Mouse (Mus musculus): ENCODE data around the gene Gpr155.
A peak's percentile ranks its signal among the peaks of the same experiment; 100 is the strongest.

Gene Gpr155

DNA sequence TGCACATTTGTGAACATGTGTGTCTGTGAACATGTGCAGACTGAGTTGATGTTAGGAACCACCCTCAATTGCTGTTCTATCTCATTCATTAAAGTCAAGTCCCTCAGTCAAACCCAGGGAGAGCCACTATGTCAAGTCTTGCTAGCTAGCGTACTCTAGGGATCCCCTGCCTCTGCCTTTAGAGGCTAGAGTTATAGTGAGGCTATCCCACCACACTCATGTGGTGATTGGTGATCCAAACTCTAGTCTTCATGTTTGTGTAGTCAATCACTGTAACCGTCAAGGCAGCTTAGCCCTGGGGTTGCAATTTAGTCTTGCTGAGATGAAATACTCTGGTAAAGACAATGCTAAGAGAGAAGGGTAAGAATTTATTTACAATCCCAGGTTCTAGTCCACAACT, 11.1 kb upstream of the Gpr155 start:
- TF ChIP-seq GATA4 (IDR thresholded peaks at IDR 0.05; ENCODE audit: insufficient replicate concordance, low read length) = no peak

DNA sequence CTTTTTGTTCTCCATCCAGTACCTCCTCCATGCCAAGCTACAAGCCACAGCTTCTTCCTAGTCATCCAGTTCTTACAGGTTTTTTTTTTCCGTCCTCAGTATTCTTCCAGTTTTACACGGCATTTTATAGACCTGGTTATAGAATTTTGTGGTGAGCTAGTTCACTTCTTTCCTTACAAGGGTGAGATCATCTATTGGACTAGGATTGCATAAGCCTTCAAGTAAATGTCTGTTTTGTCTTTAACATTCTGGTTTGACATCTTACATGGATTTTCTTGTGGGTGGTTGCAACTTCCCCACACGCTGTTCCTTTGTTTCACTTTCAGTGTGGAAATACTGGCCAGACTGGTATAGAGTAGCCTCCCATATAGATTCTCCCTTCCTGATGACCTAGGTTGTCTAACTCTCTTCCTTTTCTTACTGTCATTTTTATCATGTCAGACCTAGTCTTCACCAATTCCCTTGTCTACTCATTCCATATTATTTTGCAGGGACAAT, 10.5 kb upstream of the Gpr155 start:
- no peak for TF ChIP-seq GATA4 (IDR thresholded peaks at IDR 0.05; ENCODE audit: insufficient replicate concordance, low read length)

DNA sequence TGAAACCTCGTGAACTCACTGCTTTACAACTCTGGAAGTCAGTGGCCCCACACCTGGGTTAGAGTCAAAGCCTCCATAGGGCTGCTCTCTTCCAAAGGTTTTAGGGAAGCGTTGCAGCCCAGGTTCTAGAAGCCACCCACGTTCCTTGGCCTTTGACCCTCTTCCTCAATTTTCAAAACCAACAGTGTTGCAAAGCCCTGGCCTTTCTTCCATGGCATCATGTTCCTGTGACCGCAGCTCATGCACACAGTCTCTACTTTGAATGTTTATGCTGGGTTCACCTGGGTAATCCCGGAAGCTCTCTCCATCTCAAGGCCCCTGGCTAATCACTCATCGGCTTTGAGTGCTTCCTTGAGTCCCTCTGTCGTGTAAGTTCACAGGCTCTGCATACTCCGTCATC, 9.1 kb upstream of the Gpr155 start:
- TF ChIP-seq GATA4 (IDR thresholded peaks at IDR 0.05; ENCODE audit: insufficient replicate concordance, low read length) = no peak

DNA sequence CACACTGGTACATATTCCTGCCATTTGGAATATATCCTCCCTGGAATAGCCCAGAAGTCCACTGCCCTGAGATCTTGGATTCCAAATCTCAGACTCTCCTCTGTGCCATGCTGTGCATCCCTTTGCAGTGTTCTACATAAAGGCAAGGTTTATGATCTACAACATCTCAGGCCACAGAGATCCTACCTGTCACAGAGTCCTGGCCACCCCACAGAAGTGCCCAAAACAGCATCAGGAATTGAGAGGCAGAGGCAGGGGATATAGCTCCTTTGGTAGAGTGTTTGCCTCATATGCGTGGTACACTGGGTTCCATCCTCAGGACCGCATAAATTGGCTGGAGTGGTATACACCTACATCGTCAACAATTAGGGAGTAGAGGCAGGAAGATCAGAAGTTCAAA, 8.1 kb upstream of the Gpr155 start:
- no peak for TF ChIP-seq GATA4 (IDR thresholded peaks at IDR 0.05; ENCODE audit: insufficient replicate concordance, low read length)

DNA sequence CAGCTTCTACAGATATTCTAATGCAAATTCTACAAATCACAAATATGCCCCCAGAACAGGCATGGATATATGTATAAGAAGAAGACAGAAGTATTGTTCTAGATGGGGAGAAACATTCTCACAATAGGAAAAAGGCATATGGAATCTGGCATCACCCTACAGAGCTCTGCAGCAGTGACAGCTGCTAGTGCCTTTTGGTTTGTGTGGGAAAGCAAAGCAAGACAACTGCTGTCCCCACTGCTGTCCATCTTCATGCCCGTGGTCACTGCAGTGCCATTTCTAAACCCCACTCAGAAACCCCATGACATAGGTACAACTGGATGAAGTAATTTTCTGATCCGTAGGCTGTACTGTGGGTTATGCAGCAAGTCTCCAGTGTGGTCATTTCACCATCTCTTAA, 6.4 kb upstream of the Gpr155 start:
- TF ChIP-seq GATA4 (IDR thresholded peaks at IDR 0.05; ENCODE audit: insufficient replicate concordance, low read length) = no peak

DNA sequence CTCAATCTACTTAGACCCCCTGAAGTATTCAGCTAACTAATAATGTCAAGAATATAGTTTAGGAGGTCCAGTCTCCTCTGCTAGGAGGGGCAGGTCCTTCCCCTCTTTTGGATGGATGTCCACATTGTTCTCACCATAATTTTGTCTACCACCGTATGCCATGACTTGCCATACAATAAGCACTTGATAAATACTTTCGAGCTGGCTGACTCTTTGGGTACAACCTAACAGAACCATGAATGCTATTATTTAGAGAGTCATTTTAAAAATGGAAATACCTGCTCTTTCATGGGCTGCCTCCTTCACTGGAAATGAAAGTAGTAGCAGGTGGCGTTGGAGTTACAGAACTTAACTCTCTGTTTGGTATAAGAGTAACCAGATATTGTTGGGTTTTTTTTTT, 3.6 kb upstream of the Gpr155 start:
- TF ChIP-seq GATA4 (IDR thresholded peaks at IDR 0.05; ENCODE audit: insufficient replicate concordance, low read length) = no peak

DNA sequence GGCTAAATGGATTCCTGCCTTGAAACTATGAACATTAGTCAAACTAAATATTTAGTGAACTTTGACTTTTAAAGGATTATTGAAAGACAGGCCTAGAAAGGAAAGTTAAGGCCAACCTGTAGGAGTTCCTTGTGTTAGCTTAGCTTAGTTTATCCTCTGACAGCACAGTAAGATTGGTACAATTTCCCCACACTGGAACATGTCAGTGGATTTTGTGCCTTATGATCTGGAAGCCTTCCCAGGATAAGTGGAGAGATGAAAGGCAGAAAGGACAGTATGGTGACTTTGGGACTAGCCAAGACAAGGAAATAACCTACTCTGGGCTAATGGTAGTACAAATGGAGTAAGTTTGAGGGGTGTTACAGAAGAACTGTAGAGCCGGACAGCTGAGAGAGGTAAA, 1.4 kb upstream of the Gpr155 start:
- TF ChIP-seq GATA4 (IDR thresholded peaks at IDR 0.05; ENCODE audit: insufficient replicate concordance, low read length) = no peak

DNA sequence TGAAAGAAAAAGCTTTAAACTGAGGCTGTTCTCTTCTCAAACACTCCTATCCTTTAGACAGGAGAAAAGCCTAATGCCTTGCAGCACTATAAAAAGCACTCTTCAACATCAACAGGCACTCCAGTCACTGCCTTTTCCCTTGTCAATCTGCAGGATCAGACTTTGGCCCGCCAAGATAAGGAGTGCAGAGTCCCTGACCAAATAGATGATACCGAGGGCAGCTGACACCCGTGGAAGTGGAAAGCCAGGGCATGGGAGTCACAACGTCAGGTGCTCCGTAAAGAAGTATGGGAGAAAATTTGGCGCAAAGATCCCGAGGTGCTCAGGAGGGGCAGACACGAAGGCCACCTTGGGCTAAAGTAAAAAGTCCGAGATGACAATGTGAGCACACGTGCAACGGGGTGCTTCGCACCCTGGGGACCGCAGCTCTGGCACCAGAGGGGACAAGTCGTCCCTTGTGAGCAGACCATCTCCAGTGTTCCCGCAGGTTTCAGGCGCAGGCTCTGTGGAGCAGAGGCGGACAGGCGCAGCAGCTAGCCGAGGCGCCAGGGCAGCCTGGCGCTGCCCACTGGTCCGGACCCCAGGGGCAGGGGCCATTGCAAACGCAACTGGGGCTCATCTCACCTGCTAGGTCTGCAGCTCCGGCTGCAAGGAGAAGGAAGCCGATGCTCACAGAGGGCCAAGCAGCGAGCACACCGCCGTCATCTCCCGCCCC, 574 bp downstream of the Gpr155 start:
- TF ChIP-seq GATA4 (IDR thresholded peaks at IDR 0.05; ENCODE audit: insufficient replicate concordance, low read length) = peak; percentile 85; the same call in 1 of the 2 replicates

DNA sequence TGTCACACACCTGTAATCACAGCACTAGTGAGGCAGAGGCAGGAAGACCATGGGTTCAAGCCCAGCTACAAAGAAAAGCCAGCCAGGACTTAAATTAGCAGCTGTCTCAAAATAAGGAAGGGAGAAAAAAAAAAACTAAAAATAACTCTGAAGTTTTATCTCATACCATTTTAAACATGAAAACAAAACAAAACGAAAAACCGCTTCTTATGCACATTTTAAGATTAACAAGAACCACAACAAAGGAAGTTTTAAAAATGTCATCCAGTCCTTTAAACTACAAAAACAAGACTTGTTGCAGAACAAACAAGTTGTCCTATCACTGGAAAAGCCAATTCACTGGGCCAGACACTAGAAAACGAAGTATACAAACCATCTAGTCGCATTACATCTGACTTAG, 1.2 kb downstream of the Gpr155 start:
- TF ChIP-seq GATA4 (IDR thresholded peaks at IDR 0.05; ENCODE audit: insufficient replicate concordance, low read length) = no peak

DNA sequence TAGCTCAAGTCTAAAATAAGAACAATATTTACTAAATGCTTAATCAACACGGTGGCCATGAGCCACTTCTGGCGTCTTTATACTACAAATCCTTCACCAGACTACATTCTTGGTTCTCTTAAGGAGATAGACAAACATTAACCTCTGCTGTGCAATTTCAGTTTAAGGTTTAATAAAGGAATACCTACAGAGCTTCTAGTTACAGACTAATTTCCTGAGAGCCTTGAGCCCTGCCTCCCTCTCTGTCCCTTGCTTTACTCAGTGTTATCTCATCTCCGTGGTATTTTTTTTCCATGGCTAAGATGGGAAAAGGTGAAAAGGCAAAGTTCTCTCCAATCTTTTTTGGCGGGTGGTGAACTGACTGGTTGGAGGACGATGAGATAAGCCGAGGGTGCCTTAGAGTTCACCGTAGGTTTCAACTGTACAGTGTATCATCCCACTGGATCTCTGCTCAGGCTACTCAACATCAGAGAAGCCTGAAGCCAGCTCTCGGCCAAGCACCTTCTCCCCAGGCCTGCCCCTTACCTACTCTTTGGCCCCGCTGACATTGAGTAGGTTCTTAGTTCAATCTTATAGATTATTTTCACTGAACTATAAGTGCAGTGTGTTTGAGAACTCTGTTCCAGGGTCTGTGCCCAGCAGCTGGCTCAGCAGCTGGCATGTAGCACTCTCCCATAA, 5.9 kb downstream of the Gpr155 start:
- TF ChIP-seq GATA4 (IDR thresholded peaks at IDR 0.05; ENCODE audit: insufficient replicate concordance, low read length) = no peak

DNA sequence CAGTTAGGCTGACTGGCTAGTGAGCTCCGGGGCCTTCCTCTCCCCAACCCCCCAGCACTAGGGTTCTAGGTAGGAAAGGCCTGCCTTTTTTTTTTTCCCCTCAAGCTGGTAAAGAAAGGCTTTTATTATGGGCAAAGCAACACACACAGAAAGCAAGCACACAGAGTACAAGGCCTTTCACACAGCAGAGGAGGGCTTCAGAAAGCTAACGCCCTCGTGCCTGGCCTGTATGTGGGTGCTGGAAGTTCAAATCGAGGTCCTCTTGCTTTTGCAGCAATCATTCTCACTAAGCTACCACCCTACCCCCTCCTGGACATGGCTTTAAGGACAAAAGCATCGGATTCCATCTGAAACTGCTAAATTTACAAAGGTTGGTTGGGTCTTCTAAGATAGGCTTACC, 6.7 kb downstream of the Gpr155 start:
- no peak for TF ChIP-seq GATA4 (IDR thresholded peaks at IDR 0.05; ENCODE audit: insufficient replicate concordance, low read length)

DNA sequence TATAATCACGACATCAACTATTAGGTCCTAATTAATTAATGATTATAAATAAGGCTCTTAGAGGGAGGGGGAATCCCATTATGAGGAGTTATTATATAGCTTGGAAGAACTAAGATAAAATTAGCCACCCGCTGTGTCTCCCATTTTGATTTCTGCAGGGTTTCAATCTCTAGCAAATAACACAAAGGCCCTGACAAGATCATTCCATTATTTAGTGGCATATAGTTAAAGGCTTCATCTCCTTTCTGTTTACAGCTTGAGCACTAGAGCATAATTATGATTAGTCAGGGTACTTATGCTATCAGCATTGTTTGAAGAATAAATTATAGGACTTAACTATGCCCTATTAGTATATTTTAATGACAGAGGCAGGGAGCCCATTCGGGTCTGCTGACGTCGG, 8.0 kb downstream of the Gpr155 start:
- TF ChIP-seq GATA4 (IDR thresholded peaks at IDR 0.05; ENCODE audit: insufficient replicate concordance, low read length) = no peak

DNA sequence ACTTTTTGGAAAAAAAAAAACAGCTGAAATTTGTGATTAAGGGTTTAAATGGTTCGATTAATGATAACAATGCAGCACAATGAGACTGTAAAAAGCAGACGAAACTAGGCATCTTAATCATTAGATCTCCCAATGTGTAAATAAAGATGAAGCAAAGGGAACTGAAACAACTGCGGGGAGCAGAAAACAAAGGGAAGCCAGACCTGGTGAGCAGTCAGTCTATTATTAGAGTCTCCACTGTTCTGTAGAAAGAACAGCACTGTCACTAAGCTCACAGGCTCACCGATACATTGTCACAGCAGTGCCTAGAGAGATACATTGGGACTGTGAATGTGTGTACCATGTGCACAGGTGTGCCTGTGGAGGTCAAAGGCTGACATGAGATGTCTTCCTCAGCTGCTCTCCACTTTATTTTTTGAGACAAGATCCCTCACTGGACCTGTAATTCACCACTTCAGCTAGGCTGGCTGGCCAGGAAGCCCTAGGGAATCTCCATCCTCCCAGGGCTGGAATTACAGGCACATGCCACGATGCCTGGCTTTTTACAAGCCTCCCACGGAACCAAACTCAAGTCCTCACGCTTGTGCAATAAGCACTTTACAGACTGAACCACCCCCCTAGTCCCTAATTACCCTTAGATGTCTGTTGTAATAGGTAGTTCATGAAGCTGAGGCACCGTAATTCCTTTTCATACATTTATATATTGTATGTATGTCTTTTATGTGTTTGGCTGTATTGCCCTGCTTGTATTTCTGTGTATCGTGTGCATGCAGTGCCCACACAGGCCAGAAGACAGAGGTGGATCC, 14.6 kb downstream of the Gpr155 start:
- TF ChIP-seq GATA4 (IDR thresholded peaks at IDR 0.05; ENCODE audit: insufficient replicate concordance, low read length) = no peak

DNA sequence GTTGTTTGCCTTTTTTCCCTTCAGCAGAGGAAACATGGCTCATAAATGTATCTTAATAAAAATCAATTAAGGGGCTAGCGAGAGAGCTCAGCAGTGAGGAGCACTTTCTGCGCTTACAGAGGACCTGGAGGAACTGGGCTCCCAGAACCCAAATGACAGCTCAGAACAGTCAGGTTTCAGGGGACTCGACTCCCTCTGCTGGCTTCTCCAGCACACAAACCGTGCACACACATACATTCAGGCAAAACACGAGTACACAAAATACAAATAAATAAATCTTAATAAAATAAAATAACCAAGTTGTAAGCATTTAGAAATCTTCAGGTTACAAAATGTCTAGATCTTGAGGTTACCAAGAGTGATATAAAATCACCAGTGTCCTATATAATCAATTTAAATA, 22.9 kb downstream of the Gpr155 start:
- no peak for TF ChIP-seq GATA4 (IDR thresholded peaks at IDR 0.05; ENCODE audit: insufficient replicate concordance, low read length)

DNA sequence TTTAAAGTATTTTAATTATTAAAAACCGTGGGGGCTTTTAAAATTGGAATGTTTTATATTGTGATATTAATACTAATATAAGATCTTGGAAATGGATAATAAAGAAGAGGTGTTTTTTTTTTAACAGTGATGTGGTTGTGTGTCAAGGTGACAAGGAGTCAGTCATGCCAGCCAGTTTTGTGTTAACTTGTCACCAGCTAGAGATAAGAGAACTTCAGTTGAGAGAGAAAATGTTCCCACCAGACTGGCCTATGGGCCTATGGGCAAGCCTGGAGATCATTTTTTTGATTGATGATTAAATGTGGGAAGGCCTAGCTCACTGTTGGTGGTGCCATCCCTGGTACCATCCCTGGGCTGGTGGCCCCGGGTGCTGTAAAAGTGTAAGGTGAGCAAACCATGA, 25.8 kb downstream of the Gpr155 start:
- no peak for TF ChIP-seq GATA4 (IDR thresholded peaks at IDR 0.05; ENCODE audit: insufficient replicate concordance, low read length)

DNA sequence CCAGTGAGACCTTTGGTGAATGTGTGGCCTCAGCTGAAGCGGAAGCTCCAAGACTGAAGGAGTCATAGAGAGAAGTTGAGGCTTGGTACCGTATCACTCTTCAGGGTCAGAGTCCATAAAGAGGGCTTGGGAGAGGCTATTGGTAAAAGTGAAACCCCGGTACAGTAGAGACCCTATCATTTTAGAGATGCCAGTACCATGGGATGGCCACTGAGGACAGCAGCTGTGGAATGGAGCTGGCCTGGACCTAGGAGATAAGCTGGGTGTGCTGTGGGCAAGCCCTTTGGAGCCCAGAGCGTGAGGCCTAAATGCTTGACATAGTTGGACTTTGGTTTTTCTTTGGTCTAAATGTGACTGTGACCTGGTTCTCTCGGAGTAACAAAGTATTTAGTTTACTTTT, 26.4 kb downstream of the Gpr155 start:
- no peak for TF ChIP-seq GATA4 (IDR thresholded peaks at IDR 0.05; ENCODE audit: insufficient replicate concordance, low read length)

Measured in liver, adult (tissue).